Mouse (Mus musculus): Measurements from ENCODE around the gene Cfap161. TPM values are rescaled to one million over a fixed set of nuclear protein-coding genes. Genes with fewer than 3 reads are reported as not detected.

Cfap161 gene
- polyA plus RNA-seq, 1 experiment from 2014 or later, result 0.55 TPM

- ATAC-seq (ENCODE audit: low FRiP score, low TSS enrichment) (no peak), DNase-seq (no peak)
- Histone ChIP-seq H3K4me1 (ENCODE audit: control insufficient read depth, insufficient read depth, low read length) (no peaks in the 10 kb centered on the region), H3K36me3 (ENCODE audit: control insufficient read depth, insufficient read depth, low read length) (no peaks in the 10 kb centered on the region), H3K27me3 (ENCODE audit: control insufficient read depth, insufficient read depth, low read length) (no peaks in the 10 kb centered on the region), H3K9me3 (ENCODE audit: control insufficient read depth, low read length) (no peaks in the 10 kb centered on the region), H3K9ac (replicated peaks; ENCODE audit: low read length) (no peak overlapping the region), H3K4me2 (ENCODE audit: low read length) (no peak overlapping the region), H3K27ac (replicated peaks; ENCODE audit: low read depth, low read length) (no peak overlapping the region), H3K4me3 (replicated peaks; ENCODE audit: low read depth, low read length) (no peak overlapping the region)
- WGBS, result 93% methylated on average over 3 of the region's 3 CpGs
These were observed 60.4 kb downstream of the Cfap161 start for GRCm38 (mm10) chr7:83734246-83734645.

GRCm38 (mm10) chr7:83732781-83733180 is 61.9 kb downstream of the Cfap161 start:
- DNase-seq, result no peak
- H3K27me3 ChIP-seq (ENCODE audit: control insufficient read depth, insufficient read depth, low read length), result no peaks in the 10 kb centered on the region
- ATAC-seq (ENCODE audit: low FRiP score, low TSS enrichment), result no peak
- no peaks in the 10 kb centered on the region for H3K36me3 ChIP-seq (ENCODE audit: control insufficient read depth, insufficient read depth, low read length)
- 90% methylated on average over 3 of the region's 3 CpGs for WGBS
- H3K4me1 ChIP-seq (ENCODE audit: control insufficient read depth, insufficient read depth, low read length), result no peaks in the 10 kb centered on the region
- H3K9ac ChIP-seq (replicated peaks; ENCODE audit: low read length), result no peak overlapping the region
- no peak overlapping the region for H3K4me2 ChIP-seq (ENCODE audit: low read length)
- no peaks in the 10 kb centered on the region for H3K9me3 ChIP-seq (ENCODE audit: control insufficient read depth, low read length)
- H3K4me3 ChIP-seq (replicated peaks; ENCODE audit: low read depth, low read length), result no peak overlapping the region
- H3K27ac ChIP-seq (replicated peaks; ENCODE audit: low read depth, low read length), result no peak overlapping the region

- no peak for DNase-seq
- Histone ChIP-seq H3K9me3 (ENCODE audit: control insufficient read depth, low read length) (no peaks in the 10 kb centered on the region), H3K27me3 (ENCODE audit: control insufficient read depth, insufficient read depth, low read length) (no peaks in the 10 kb centered on the region), H3K36me3 (ENCODE audit: control insufficient read depth, insufficient read depth, low read length) (no peaks in the 10 kb centered on the region), H3K9ac (replicated peaks; ENCODE audit: low read length) (no peak overlapping the region), H3K27ac (replicated peaks; ENCODE audit: low read depth, low read length) (no peak overlapping the region), H3K4me2 (ENCODE audit: low read length) (no peak overlapping the region), H3K4me3 (replicated peaks; ENCODE audit: low read depth, low read length) (no peak overlapping the region), H3K4me1 (ENCODE audit: control insufficient read depth, insufficient read depth, low read length) (no peaks in the 10 kb centered on the region)
- ATAC-seq (ENCODE audit: low FRiP score, low TSS enrichment), result no peak
- 85% methylated on average over 15 of the region's 15 CpGs for WGBS
These were observed 62.6 kb downstream of the Cfap161 start for GRCm38 (mm10) chr7:83731961-83732666.

GRCm38 (mm10) chr7:83731297-83731696 is 63.4 kb downstream of the Cfap161 start:
- 87% methylated on average over 6 of the region's 6 CpGs for WGBS
- Histone ChIP-seq H3K4me1 (ENCODE audit: control insufficient read depth, insufficient read depth, low read length) (no peaks in the 10 kb centered on the region), H3K4me3 (replicated peaks; ENCODE audit: low read depth, low read length) (no peak overlapping the region), H3K9me3 (ENCODE audit: control insufficient read depth, low read length) (no peaks in the 10 kb centered on the region), H3K9ac (replicated peaks; ENCODE audit: low read length) (no peak overlapping the region), H3K36me3 (ENCODE audit: control insufficient read depth, insufficient read depth, low read length) (no peaks in the 10 kb centered on the region), H3K27me3 (ENCODE audit: control insufficient read depth, insufficient read depth, low read length) (no peaks in the 10 kb centered on the region), H3K27ac (replicated peaks; ENCODE audit: low read depth, low read length) (no peak overlapping the region), H3K4me2 (ENCODE audit: low read length) (no peak overlapping the region)
- DNase-seq, result no peak
- ATAC-seq (ENCODE audit: low FRiP score, low TSS enrichment), result no peak

- Histone ChIP-seq H3K27ac (replicated peaks; ENCODE audit: low read depth, low read length) (no peak overlapping the region), H3K4me3 (replicated peaks; ENCODE audit: low read depth, low read length) (no peak overlapping the region), H3K36me3 (ENCODE audit: control insufficient read depth, insufficient read depth, low read length) (no peaks in the 10 kb centered on the region), H3K9ac (replicated peaks; ENCODE audit: low read length) (no peak overlapping the region), H3K4me2 (ENCODE audit: low read length) (no peak overlapping the region), H3K9me3 (ENCODE audit: control insufficient read depth, low read length) (no peaks in the 10 kb centered on the region), H3K27me3 (ENCODE audit: control insufficient read depth, insufficient read depth, low read length) (no peaks in the 10 kb centered on the region), H3K4me1 (ENCODE audit: control insufficient read depth, insufficient read depth, low read length) (no peaks in the 10 kb centered on the region)
- no peak for ATAC-seq (ENCODE audit: low FRiP score, low TSS enrichment)
- no peak for DNase-seq
- 84% methylated on average over 5 of the region's 5 CpGs for WGBS
These were observed 67.6 kb downstream of the Cfap161 start for GRCm38 (mm10) chr7:83726936-83727632.

- no peak overlapping the region for H3K4me2 ChIP-seq (ENCODE audit: low read length)
- ATAC-seq (ENCODE audit: low FRiP score, low TSS enrichment) (no peak), DNase-seq (no peak)
- no peaks in the 10 kb centered on the region for H3K27me3 ChIP-seq (ENCODE audit: control insufficient read depth, insufficient read depth, low read length)
- no peak overlapping the region for H3K27ac ChIP-seq (replicated peaks; ENCODE audit: low read depth, low read length)
- H3K36me3 ChIP-seq (ENCODE audit: control insufficient read depth, insufficient read depth, low read length), result no peaks in the 10 kb centered on the region
- H3K9me3 ChIP-seq (ENCODE audit: control insufficient read depth, low read length), result no peaks in the 10 kb centered on the region
- H3K4me3 ChIP-seq (replicated peaks; ENCODE audit: low read depth, low read length), result no peak overlapping the region
- no peaks in the 10 kb centered on the region for H3K4me1 ChIP-seq (ENCODE audit: control insufficient read depth, insufficient read depth, low read length)
- H3K9ac ChIP-seq (replicated peaks; ENCODE audit: low read length), result no peak overlapping the region
These were observed 68.9 kb downstream of the Cfap161 start for GRCm38 (mm10) chr7:83725801-83726200.

GRCm38 (mm10) chr7:83724541-83724940 is 70.1 kb downstream of the Cfap161 start:
- no peak for DNase-seq
- 56% methylated on average over 2 of the region's 2 CpGs for WGBS
- Histone ChIP-seq H3K4me2 (ENCODE audit: low read length) (no peak overlapping the region), H3K27me3 (ENCODE audit: control insufficient read depth, insufficient read depth, low read length) (no peaks in the 10 kb centered on the region), H3K4me3 (replicated peaks; ENCODE audit: low read depth, low read length) (no peak overlapping the region), H3K4me1 (ENCODE audit: control insufficient read depth, insufficient read depth, low read length) (no peaks in the 10 kb centered on the region), H3K36me3 (ENCODE audit: control insufficient read depth, insufficient read depth, low read length) (no peaks in the 10 kb centered on the region), H3K27ac (replicated peaks; ENCODE audit: low read depth, low read length) (no peak overlapping the region), H3K9me3 (ENCODE audit: control insufficient read depth, low read length) (no peaks in the 10 kb centered on the region), H3K9ac (replicated peaks; ENCODE audit: low read length) (no peak overlapping the region)
- ATAC-seq (ENCODE audit: low FRiP score, low TSS enrichment), result no peak

All from midbrain, embryonic 14.5 days (tissue).